Mouse (Mus musculus): ENCODE data around the gene Aarsd1. TPM values are rescaled to one million over a fixed set of nuclear protein-coding genes. Genes with fewer than 3 reads are reported as not detected.

Gene Aarsd1
- polyA plus RNA-seq, 1 experiment, result 29.2 TPM

DNA sequence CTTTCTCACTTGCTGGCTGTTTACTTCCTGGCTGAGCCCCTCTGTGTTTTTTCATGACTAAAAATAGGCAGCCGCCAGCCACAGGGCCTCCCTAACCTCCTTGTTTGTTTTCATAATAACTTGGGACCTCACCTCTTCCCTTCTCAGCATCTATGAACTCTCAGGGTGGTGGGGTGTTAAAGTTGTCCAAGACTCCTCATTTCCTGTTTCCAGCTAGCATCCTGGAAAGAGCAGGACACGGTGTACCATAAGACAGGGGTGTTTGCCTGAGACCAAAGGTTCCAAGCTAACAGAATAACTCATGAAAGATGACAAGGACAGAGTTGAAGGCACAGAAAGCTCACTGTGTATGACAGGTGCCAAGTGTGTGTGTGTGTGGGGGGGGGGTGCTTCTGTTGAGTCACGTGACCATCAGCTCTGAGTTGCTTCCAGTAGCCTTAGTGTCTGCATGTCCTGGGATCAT lies 56.7 kb downstream of the Aarsd1 start:
- no peak overlapping the region for H3K4me3 ChIP-seq (ENCODE audit: insufficient read depth, low read depth, low read length)
- H3K27ac ChIP-seq (ENCODE audit: insufficient read depth, low read depth, low read length), result peak overlapping the region; percentile 98
- no peak for TF ChIP-seq POLR2A (IDR thresholded peaks at IDR 0.05; ENCODE audit: low read depth, low read length)
- TF ChIP-seq CTCF (conservative IDR thresholded peaks at IDR 0.05; ENCODE audit: insufficient read depth, insufficient read length, low read depth, low read length), result no peak
- WGBS, result 14% methylated on average over 3 of the region's 3 CpGs
- DNase-seq, result peak; percentile 65
- peaks cover 37% of the 10 kb centered on the region for H3K4me1 ChIP-seq (ENCODE audit: control insufficient read depth, insufficient read depth, low read length)
- H3K36me3 ChIP-seq (ENCODE audit: control insufficient read depth, insufficient read depth, low read length), result no peaks in the 10 kb centered on the region
- H3K27me3 ChIP-seq (replicated peaks; ENCODE audit: control insufficient read depth, insufficient read depth, low read length), result no peaks in the 10 kb centered on the region

DNA sequence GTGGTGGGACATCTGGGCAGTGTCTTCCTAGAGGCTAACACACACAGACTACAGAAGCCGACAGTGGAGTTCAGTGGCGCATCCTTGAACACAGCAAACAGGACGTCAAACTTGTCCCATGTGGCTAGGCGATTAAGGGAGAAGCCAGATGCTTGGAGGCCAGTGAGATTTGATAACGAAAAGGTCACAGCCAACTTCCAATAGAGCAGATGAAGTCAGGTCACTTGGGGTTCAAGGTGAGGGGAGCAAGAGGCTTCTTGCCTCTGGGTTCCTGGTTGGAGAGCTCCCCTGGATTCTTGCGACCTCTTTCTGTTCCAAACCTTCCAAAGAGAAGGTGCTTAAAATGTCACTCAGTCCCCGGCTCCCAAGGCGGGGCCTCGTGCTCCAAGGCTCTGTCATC lies 57.6 kb downstream of the Aarsd1 start:
- no peaks in the 10 kb centered on the region for H3K36me3 ChIP-seq (ENCODE audit: control insufficient read depth, insufficient read depth, low read length)
- peaks cover 39% of the 10 kb centered on the region for H3K4me1 ChIP-seq (ENCODE audit: control insufficient read depth, insufficient read depth, low read length)
- H3K27ac ChIP-seq (ENCODE audit: insufficient read depth, low read depth, low read length), result peak overlapping the region; percentile 98
- WGBS, result 72% methylated on average over 9 of the region's 9 CpGs
- TF ChIP-seq POLR2A (IDR thresholded peaks at IDR 0.05; ENCODE audit: low read depth, low read length), result no peak
- no peak for TF ChIP-seq CTCF (conservative IDR thresholded peaks at IDR 0.05; ENCODE audit: insufficient read depth, insufficient read length, low read depth, low read length)
- no peak overlapping the region for H3K4me3 ChIP-seq (ENCODE audit: insufficient read depth, low read depth, low read length)
- no peak for DNase-seq
- H3K27me3 ChIP-seq (replicated peaks; ENCODE audit: control insufficient read depth, insufficient read depth, low read length), result no peaks in the 10 kb centered on the region

- no peak for TF ChIP-seq CTCF (conservative IDR thresholded peaks at IDR 0.05; ENCODE audit: insufficient read depth, insufficient read length, low read depth, low read length)
- TF ChIP-seq POLR2A (IDR thresholded peaks at IDR 0.05; ENCODE audit: low read depth, low read length), result no peak
- H3K27me3 ChIP-seq (replicated peaks; ENCODE audit: control insufficient read depth, insufficient read depth, low read length), result no peaks in the 10 kb centered on the region
- peak overlapping the region; percentile 9; the same call in 1 of the 2 replicates for H3K27ac ChIP-seq (ENCODE audit: insufficient read depth, low read depth, low read length)
- no peaks in the 10 kb centered on the region for H3K36me3 ChIP-seq (ENCODE audit: control insufficient read depth, insufficient read depth, low read length)
- peaks cover 40% of the 10 kb centered on the region for H3K4me1 ChIP-seq (ENCODE audit: control insufficient read depth, insufficient read depth, low read length)
- no peak for DNase-seq
- WGBS, result 57% methylated on average over 3 of the region's 3 CpGs
- no peak overlapping the region for H3K4me3 ChIP-seq (ENCODE audit: insufficient read depth, low read depth, low read length)
Observed at GRCm38 (mm10) chr11:101357505-101358182, 59.8 kb downstream of the Aarsd1 start.

Other genes with a start within 250 kb of the Aarsd1 start
- gene Cntnap1, start 247.1 kb downstream of the Aarsd1 start, polyA plus RNA-seq (2012; rRNA removed), result 3.4 and 3.6 TPM in 2 replicates
- 19.3 and 22.7 TPM in 2 replicates for gene Plekhh3, start 246.3 kb downstream of the Aarsd1 start, polyA plus RNA-seq (2012; rRNA removed)
- gene Ccr10, start 242.2 kb downstream of the Aarsd1 start, polyA plus RNA-seq (2012; rRNA removed), result 0.33 and 0.34 TPM in 2 replicates
- gene Ezh1, start 191.2 kb downstream of the Aarsd1 start, polyA plus RNA-seq (2012; rRNA removed), result 44.8 and 48.5 TPM in 2 replicates
- gene Ramp2, start 171.6 kb downstream of the Aarsd1 start, polyA plus RNA-seq (2012; rRNA removed), result 75.9 and 86.6 TPM in 2 replicates
- 112 and 116 TPM in 2 replicates for gene Vps25, start 163.9 kb downstream of the Aarsd1 start, polyA plus RNA-seq (2012; rRNA removed)
- 134 and 160 TPM in 2 replicates for gene Wnk4, start 157.0 kb downstream of the Aarsd1 start, polyA plus RNA-seq (2012; rRNA removed)
- 1.3 and 1.6 TPM in 2 replicates for gene Cntd1, start 138.6 kb downstream of the Aarsd1 start, polyA plus RNA-seq (2012; rRNA removed)
- 540 and 572 TPM in 2 replicates for gene Coa3, start 138.5 kb downstream of the Aarsd1 start, polyA plus RNA-seq (2012; rRNA removed)
- gene Becn1, start 115.3 kb downstream of the Aarsd1 start, polyA plus RNA-seq (2012; rRNA removed), result 61.9 and 89.5 TPM in 2 replicates
- 61.6 and 75.5 TPM in 2 replicates for gene Psme3, start 101.4 kb downstream of the Aarsd1 start, polyA plus RNA-seq (2012; rRNA removed)
- gene Aoc2, start 92.6 kb downstream of the Aarsd1 start, polyA plus RNA-seq (2012; rRNA removed), result 2.6 and 3.1 TPM in 2 replicates
- gene Aoc3, start 87.0 kb downstream of the Aarsd1 start, polyA plus RNA-seq (2012; rRNA removed), result 12.5 and 14.8 TPM in 2 replicates
- 322 and 349 TPM in 2 replicates for gene G6pc, start 50.1 kb downstream of the Aarsd1 start, polyA plus RNA-seq (2012; rRNA removed)
- 0.92 and 1.6 TPM in 2 replicates for gene Gm27029, start 7.2 kb upstream of the Aarsd1 start, polyA plus RNA-seq (2012; rRNA removed)
- 24.7 and 27.6 TPM in 2 replicates for gene Rundc1, start 7.5 kb upstream of the Aarsd1 start, polyA plus RNA-seq (2012; rRNA removed)
- 4.6 and 6.0 TPM in 2 replicates for gene Ptges3l, start 7.7 kb upstream of the Aarsd1 start, polyA plus RNA-seq (2012; rRNA removed)
- 408 and 409 TPM in 2 replicates for gene Rpl27, start 24.7 kb upstream of the Aarsd1 start, polyA plus RNA-seq (2012; rRNA removed)
- 25.6 and 29.6 TPM in 2 replicates for gene Ifi35, start 30.8 kb upstream of the Aarsd1 start, polyA plus RNA-seq (2012; rRNA removed)
- 14.1 and 15.3 TPM in 2 replicates for gene Rnd2, start 47.4 kb upstream of the Aarsd1 start, polyA plus RNA-seq (2012; rRNA removed)
- 59.2 and 62.5 TPM in 2 replicates for gene Vat1, start 48.6 kb upstream of the Aarsd1 start, polyA plus RNA-seq (2012; rRNA removed)
- 0.12 and 0.16 TPM in 2 replicates for gene Brca1, start 134.3 kb upstream of the Aarsd1 start, polyA plus RNA-seq (2012; rRNA removed)
- gene Nbr1, start 134.5 kb upstream of the Aarsd1 start, polyA plus RNA-seq (2012; rRNA removed), result 107 and 134 TPM in 2 replicates
- gene Tmem106a, start 164.6 kb upstream of the Aarsd1 start, polyA plus RNA-seq (2012; rRNA removed), result 392 and 429 TPM in 2 replicates
- gene Gm11634, start 181.6 kb upstream of the Aarsd1 start, polyA plus RNA-seq (2012; rRNA removed), result not detected in 2 replicates
- 41.0 and 45.7 TPM in 2 replicates for gene Rdm1, start 209.6 kb upstream of the Aarsd1 start, polyA plus RNA-seq (2012; rRNA removed)
- 23.1 and 27.2 TPM in 2 replicates for gene Arl4d, start 247.9 kb upstream of the Aarsd1 start, polyA plus RNA-seq (2012; rRNA removed)